Mouse (Mus musculus): ENCODE measurements around the gene Zbtb9.

Gene Zbtb9

DNA sequence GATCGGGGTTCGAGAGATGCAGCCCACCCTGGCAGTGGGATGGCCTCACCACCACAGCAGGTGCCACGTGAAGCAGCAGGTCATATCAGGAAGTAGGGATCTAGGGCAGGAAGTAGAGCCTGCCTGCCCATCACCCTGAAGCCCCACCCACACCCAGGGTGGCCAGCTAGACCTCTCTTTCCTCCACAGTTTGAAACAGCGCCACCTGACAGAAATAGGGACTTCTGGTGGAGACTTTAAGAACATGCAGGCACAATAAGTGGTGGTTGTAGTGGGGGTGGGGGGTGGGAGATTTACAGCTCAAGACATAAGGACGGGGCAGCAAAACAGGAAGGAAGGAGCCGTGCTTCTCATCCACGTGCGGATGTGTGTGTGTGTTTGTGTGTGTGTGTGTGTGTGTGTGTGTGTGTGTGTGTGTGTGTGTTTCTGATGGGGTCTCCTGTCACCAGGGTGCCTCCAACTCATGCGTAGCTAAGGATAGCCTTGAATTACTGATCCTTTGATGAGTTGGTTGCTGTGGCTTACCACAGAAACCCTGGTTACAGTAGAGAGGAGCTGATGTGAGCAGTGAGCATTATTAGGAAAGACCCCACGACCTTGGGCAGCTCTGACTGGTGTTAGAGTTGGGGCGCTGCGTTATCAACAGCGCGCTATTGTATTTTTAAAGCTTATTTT lies 39.2 kb downstream of the Zbtb9 start:
- peak in 1 of 2 experiments; percentile 76 for DNase-seq (ENCODE audit: low spot score in 2 of 2)

DNA sequence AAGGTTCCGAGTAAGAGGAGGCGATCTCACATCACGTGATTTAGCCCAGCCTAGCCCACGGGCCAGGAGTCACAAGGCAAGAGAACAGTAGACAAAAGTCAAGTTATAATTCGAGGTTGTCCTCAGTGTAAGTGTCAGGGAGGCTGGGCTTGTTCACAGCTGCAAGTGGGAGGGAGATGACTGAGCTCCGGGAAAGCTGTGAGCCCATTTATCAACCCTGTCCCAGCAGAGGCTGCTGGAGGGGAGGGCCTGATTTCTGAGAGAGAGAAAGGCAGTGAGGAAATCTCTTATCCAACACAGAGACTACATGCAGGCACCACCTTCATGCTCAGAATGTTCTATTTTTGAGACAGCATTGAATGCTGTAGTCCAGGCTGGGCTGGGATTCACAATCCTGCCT lies 39.9 kb downstream of the Zbtb9 start:
- no peak for DNase-seq (ENCODE audit: low spot score in 2 of 2)

DNA sequence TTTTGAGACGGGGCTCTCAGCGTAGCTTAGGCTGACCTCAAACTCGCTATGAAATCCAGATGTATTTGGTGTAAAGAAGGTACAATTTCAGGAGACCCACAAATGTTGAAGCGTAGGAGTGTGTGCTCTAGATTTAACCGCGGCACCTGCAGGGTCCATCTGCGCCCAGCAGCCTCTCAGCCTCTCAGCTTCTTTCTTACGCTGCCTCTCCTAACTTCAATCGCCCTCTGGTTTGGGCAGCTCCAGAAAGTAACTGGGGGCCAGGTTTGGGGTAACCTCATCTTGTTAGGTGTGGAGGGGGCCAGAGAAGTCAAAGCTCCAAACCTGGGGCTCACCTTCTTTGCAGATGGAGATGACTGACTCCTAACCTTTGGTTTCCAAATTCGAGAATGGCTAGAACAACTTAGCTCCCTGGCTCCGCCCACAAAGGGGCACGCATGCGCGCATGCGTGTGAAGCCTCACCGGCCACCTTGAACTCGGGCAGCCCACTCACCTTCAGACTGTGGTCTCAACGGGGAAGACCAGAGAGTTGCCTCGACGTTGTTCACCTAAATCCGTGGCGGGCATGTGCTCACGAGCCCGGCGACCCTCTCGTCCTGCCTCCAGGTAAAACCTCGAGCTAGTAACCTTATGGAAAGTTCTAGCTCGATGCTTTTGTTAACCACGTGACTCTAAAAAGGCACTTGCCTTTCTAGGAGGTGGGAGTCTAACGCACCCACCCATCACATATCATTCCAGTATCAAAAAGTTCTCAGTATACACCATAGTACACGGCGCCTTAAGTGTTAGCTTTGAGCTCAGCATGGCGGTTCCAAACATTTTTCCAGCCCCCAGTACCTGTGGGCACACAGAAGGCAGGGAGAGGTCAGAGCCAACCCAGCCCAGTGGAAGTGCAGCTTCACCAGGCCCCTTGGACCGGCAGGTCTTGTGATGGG lies 44.9 kb downstream of the Zbtb9 start:
- peak; percentile 87 to 93 for DNase-seq (ENCODE audit: low spot score in 2 of 2)

DNA sequence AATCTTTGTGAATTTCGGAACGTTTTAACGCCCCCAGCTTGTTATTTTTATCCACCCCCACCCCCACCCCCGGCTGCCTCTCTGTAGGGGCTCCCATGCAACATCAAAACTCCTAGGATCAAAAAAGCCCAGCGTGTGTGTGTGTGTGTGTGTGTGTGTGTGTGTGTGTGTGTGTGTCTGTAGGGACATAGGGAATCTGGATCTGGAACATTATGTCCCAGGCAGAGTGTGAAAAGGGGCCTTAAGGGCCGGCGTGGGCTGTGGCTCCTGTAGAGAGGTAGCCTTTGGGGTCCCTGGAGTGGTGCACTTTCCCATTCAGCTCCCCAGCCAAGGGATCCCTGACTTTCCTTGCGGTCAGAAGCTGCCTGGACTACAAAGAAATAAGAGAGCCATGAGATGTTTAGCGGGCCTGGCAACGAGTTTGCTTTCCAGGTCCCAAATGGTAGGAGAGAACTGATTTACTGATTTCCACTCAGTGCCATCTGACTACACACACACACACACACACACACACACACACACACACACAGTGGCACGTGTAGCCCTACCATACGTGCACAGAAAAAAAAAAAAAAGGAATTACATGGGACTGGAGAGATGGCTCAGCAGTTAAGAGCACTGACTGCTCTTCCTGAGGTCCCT lies 45.7 kb downstream of the Zbtb9 start:
- no peak for DNase-seq (ENCODE audit: low spot score in 2 of 2)

DNA sequence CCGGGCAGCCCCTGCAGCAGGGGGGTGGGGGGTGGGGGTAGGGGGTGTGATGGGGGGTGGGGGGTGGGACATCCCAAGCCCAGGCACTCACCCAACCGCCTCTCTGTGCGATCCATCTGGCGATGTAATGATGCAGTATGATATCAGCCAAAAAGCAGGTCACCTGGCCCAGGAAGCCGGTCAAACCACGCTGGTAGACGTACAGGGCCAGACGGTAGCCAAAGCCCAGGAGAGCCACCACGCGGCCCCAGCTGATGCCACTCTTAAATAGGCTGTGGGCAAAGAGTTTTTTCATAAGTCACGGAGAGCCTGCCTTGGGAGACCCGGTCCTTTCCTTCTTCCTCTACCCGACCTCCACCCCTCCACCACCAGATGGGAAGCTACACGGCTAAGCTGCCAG lies 48.1 kb downstream of the Zbtb9 start:
- no peak for DNase-seq (ENCODE audit: low spot score in 2 of 2)

DNA sequence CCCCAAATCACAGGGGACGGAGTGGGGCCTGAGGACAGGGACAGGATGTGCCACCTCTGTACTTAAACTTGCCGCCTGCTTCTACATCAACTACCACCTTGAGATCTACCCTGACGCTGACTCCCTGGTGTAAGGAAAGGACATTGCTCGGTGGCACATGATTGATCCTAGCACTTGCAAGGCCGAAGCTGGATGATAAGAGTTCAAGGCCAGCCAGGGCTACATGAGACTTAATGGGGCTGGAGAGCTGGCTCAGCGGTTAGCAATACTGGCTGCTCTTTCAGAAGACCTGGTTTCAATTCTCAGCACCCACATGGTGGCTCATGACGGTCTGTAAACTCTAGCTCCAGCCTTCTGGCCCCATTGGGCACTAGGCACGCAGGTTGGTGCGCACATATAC lies 48.8 kb downstream of the Zbtb9 start:
- no peak for DNase-seq (ENCODE audit: low spot score in 2 of 2)

DNA sequence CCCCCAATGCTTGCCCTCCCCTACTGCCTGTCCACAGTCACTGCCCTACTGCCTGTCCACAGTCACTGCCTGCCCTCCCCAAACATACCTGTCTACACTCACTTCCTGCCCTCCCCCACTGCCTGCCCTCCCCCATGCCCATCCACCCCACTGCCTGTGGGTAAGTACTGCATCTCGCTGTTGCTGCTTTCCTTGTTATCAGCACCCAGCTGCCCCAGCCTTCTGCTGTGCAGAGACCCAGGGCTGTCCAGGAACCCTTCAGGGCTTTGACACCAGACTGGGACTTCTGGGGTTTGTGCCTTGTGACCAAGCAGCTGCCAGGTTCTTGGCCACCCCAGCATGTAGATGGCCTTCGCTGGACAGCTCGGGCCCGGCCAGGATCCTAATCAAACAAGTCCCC lies 50.4 kb downstream of the Zbtb9 start:
- DNase-seq (ENCODE audit: low spot score in 2 of 2), result no peak

DNA sequence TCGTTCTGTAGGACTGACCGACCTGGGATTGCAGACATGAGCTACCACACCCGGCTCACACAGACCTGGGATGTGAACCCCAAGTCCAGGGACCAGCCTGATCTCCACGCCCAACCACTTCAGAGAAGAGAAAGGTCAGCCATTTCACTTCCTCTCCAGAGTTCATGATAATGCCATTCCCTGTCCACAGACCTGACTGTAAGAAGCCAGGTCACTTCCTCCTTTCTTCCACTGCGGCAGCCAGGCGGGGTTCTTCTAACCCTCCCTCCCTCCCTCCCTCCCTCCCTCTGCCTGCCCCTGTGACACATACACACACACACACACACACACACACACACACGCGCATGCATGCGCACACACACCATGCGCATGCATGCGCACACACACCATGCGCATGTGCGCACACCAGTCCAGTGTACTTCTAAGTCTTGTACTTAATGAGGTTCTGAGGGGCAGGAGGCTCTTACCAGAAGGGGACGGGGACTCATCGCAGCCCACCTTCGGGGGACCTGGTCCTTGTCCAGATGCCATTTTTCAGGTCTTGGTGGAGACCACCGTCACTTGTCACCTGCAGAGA lies 52.4 kb downstream of the Zbtb9 start:
- no peak for DNase-seq (ENCODE audit: low spot score in 2 of 2)

DNA sequence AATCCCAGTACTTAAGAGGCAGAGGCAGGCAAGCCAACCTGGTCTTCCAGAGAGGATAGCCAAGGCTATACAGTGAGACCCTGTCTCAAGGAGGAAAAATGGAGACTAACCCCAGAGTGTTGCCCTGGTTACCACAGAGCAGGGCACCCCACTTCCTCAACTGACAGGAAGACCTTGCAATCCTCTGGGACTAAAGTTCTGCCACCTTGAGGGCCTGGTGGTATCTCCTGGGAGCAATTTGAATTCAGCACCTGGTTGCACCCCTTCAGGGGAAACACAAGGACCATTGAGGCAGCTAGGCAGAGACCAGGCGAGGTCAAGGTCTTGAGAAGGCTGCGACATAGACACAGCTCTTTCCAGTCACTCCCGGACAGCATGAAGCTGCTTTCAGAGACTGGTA lies 53.0 kb downstream of the Zbtb9 start:
- DNase-seq (ENCODE audit: low spot score in 2 of 2), result no peak

DNA sequence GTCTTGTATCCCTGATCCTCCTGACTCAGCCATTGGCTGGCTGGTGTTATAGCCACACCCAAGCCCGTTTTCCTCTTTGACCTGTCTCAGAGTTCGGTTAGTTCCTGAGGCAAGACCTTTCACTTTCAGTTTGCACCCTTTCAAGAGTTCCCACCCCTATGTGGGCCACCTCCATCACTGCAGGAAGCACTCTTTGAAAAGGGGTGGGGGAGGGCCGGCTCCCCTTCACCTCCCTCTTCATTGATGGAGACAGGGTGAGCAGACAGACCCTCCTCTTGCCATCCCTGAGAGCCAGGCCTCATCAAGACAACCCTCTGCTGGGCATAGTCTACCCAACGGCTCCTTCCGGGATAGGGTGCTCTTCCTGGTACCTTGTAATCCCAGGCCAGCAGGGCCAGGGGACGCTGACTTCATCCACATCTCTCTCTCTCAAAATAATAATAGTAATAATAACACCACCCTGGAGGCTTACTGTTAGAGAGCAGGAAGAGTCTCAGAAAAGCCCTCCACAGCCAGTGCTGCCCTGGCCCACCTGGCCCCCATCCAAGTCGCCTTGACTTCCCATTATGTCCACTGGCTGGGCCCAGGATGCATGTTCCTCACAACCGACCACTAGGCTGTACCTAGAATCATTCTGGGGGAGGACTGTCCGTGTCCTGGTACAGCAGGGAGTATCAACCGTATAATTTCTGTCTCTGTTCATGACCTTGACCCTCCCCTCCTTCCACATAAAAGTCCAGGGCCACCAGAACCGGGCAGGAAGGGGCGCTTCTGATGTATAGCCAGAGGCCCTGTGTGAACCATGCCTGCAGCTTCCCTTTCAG lies 54.7 kb downstream of the Zbtb9 start:
- DNase-seq (ENCODE audit: low spot score in 2 of 2), result peak; percentile 59 to 70

DNA sequence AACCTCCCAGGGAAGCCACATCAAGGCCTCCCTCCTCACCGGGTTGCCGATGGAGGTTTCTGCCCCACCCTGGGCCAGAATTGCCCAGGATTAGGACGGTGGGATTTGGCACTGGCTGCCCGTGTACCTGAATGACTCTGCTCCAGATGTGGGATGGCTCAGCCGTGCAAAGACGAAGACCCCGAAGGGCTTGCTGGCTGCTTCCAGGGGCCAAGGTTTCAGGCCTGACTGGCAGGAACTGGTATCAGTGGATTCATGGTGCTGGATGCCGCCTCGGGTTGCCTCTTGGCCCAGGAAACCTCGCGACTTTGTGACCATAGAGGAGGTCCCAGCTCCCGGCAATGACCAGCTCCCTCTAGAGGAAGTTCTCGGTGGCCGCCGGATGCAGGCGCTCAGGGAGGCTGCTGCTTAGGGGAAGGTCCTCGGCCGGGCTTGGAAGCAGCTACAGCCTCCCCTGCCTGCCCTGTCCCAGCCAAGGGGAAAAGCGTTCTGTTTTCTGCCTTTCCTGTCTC lies 55.4 kb downstream of the Zbtb9 start:
- peak; percentile 85 to 91 for DNase-seq (ENCODE audit: low spot score in 2 of 2)

DNA sequence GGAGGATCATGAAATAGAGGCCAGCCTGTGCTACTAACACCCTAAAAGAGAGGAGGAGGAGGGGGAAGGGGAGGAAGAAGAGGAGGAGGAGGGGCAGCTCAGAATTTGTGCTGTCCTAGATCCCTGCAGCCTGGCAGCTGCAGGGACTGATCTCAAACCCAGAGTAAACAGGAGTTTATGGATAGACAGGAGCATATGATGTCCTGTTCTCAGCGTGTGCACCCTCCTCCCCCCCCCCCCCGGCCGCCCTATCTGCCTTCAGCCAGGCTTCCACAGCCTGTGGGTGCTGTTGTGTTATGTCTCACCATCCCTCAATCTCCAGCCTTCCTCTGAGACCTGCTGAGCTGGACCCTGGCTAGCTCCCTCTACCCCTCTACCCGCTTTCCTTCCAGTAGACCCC lies 55.9 kb downstream of the Zbtb9 start, which contains the start of gene Bak1:
TSS of gene Bak1 (minus strand) at position 101 of the 400 bp plus-strand sequence.
- DNase-seq (ENCODE audit: low spot score in 2 of 2), result no peak

DNA sequence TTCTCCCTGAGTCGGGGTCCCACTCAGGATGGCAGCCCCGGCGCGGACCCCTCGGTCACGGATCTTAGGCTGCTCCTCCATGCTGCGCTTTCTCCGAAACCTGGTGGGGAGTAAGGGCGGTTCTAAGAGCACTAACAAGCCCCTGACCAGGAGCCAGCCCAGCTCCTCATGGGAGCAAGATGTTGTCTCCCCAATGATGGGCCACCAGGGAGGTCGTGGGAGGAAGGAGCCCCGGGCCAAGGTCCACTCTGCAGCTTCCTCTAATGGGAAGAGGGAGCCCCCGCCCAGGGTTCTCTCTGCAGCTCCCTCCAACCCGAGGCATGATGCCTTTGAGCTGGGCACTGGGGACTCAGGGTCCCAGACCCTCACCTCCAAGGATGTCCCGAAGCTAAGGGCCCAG lies 56.5 kb downstream of the Zbtb9 start:
- DNase-seq (ENCODE audit: low spot score in 2 of 2), result no peak

DNA sequence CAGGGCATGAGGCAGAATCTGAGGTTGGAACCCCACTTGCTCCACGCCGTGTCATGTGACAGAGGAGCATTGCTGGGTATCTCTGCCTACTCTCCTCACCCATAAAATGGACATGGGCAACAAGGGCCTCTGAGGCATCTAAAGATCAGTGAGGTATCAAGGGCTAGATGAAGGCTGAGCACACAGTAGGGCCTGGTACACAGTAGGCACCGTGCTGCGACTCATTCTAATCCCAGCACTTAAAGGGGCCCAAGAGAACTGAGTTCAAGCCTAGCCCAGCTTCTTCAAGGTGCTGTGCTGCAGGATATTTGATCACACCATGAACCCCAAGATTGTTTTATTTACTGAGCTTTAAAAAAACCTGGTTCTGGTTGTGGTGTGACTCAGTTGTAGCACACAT lies 57.9 kb downstream of the Zbtb9 start:
- no peak for DNase-seq (ENCODE audit: low spot score in 2 of 2)

DNA sequence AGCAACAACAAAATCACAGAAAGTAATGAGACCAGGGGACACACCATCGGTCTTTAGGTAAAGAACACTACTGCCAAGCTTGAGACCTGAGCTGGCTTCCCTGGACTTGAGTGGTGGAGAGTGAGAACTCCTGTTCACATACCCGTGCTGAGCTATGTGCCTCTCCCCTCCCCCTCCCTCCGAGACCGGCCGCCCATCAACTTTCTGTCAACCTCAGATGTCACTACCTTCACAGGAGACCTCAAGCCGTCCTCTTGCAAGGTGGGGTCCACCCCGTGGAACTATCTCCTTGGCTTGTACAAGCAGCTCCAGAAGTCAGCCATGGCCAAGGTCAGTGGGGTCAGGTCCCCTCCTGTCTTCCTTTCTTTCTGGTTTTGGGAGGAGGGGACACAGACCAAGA lies 59.4 kb downstream of the Zbtb9 start:
- DNase-seq (ENCODE audit: low spot score in 2 of 2), result no peak

DNA sequence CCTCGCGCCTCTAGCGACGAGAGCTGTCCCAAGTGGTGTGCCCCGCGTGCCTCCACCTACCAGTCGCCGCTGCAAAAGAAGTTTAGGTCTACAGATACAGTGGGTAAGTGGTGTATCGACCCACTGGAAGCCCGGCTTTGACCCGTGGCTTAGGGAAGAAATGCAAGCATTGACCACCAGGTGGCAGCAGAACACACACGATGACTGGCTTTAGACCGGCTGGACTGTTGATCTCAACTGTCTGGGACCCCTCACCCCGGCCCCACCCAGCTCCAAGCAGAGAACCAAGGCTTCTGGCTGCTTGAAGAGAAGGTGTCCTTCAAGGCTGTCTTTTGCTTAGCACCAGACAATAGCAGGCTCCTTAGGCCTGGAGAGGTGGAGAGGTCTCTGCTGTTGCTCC lies 59.9 kb downstream of the Zbtb9 start:
- peak; percentile 79 to 86 for DNase-seq (ENCODE audit: low spot score in 2 of 2)

DNA sequence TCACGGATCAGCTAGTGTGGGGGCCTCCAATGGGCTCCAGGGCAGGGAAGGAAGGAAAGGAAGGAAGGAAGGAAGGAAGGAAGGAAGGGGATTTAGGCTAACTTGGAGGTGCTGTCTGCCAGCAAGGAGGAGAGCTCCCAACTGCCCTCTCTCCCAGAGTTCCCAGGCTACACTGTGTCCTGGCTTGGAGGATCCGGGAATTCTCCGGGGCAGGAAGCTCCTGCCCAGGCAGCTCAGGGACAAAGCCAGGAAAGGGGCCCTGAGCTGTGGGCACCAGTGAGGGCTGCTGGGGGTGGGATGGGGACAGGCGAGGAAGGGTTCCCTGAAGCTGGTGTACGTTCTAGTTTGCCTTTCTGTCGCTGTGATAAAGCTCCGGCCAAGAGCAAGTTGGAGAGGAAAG lies 63.5 kb downstream of the Zbtb9 start:
- DNase-seq (ENCODE audit: low spot score in 2 of 2), result no peak

DNA sequence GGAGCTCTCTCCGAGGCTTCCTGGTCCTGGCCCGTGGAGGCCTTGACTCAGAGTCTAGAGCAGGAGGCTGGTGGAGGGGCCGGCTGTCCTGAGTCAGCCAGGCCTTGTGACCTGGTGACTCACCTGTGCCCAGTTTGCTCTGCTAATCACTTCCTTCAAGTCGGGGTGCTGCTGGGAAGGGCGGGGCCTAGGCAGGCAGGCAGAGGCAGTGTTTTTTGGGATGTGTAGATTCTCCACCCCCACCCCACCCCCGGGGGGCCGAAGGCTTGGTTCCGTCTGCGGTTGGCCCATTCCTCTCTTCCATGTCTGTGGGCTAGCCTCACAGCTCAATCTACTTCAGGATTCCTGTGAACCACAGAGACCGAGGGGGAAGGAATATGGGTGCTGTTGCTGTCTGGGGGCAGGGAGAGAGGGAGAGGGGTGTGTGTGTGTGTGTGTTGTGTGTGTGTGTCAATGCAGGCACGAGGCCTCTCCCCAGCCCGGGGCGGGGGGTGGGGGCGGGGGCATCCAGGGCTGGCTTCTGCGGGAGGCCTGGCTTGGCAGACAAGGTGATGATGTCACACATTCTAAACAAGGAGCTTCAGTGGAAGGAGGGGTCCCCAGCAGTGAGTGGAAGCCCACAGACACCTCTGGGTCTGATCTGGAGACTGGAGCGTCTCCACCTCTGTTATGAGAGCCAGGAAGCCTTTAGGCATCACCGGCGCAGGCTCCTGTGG lies 65.5 kb downstream of the Zbtb9 start:
- DNase-seq (ENCODE audit: low spot score in 2 of 2), result no peak

DNA sequence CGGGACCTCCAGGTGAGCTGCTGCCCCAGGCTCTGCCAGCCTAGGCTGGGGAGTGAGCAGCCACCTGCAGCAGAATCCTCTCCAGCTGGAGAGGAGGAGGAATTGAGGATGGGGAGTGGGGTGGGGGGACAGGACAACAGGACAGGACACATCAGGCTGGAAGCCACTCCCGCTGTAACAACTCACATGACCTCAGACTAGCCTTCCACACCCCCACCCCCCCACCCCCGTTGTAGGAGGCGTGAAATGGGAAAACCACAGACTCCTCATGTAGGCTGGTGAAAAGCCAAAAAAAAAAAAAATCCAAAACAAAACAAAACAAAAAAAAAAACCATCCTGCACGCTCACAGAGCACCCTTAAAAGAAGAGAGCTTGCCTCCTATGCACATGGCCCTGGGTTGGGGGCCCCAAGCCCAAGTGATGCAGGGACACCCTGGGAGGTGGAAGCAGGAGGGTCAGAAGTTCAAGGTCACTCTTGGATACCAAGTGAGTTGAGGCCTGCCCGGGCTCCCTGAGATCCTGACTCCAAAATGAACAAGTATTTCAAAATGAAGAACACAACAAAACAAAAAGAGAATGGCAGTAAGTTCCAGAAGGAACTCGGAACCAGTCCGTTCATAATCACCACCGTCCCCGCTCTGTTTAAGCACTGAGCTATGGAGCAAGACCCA lies 66.6 kb downstream of the Zbtb9 start:
- DNase-seq (ENCODE audit: low spot score in 2 of 2), result no peak

Measured in spleen, postnatal 10 days (tissue).